Mouse (Mus musculus): ENCODE results near the gene 4930455H04Rik. TPM values are rescaled to one million over a fixed set of nuclear protein-coding genes. Genes with fewer than 3 reads are reported as not detected.

The 4930455H04Rik gene
- polyA plus RNA-seq, 1 experiment from 2014 or later = not detected

GRCm38 (mm10) chr3:117025421-117025820, 57.4 kb downstream of the 4930455H04Rik start:
- WGBS = 77% methylated on average over 3 of the region's 3 CpGs
- no peak overlapping the region for H3K4me3 ChIP-seq (ENCODE audit: low read depth, low read length)
- no peak for ATAC-seq (ENCODE audit: insufficient number of reproducible peaks, insufficient read depth, low FRiP score, low read depth)

More at GRCm38 (mm10) chr3:117025421-117025820, 57.4 kb downstream of the 4930455H04Rik start:
- no peaks in the 10 kb centered on the region for H3K9me3 ChIP-seq (ENCODE audit: control insufficient read depth, low read depth, low read length)
- no peaks in the 10 kb centered on the region for H3K36me3 ChIP-seq (ENCODE audit: control insufficient read depth, insufficient read depth, low read length)
- H3K27me3 ChIP-seq (ENCODE audit: control insufficient read depth, insufficient read depth, low read length) = no peaks in the 10 kb centered on the region
- H3K9ac ChIP-seq (replicated peaks; ENCODE audit: low read depth, low read length) = no peak overlapping the region
- H3K4me1 ChIP-seq (ENCODE audit: control insufficient read depth, insufficient read depth, low read length) = no peaks in the 10 kb centered on the region
- no peak overlapping the region for H3K27ac ChIP-seq (ENCODE audit: low read length)
- no peak overlapping the region for H3K4me2 ChIP-seq (replicated peaks; ENCODE audit: low read depth, low read length)

Other genes starting within 250 kb of the 4930455H04Rik start
- 18.8 and 19.6 TPM in 2 replicates for gene Agl, start 160.1 kb upstream of the 4930455H04Rik start, polyA plus RNA-seq (2014; fragmentation: Nextera tagmentation; extraction: Ambion mirVana)
- 38.5 and 39.8 TPM in 2 replicates for gene Frrs1, start 108.8 kb upstream of the 4930455H04Rik start, polyA plus RNA-seq (2014; fragmentation: Nextera tagmentation; extraction: Ambion mirVana)
- 5.7 and 6.1 TPM in 2 replicates for gene Palmd, start 720 bp downstream of the 4930455H04Rik start, polyA plus RNA-seq (2014; fragmentation: Nextera tagmentation; extraction: Ambion mirVana)

Measured in stomach, embryonic 14.5 days (tissue).